ENCODE assay signal across 2 mouse cellular contexts in the genomic region with DNA sequence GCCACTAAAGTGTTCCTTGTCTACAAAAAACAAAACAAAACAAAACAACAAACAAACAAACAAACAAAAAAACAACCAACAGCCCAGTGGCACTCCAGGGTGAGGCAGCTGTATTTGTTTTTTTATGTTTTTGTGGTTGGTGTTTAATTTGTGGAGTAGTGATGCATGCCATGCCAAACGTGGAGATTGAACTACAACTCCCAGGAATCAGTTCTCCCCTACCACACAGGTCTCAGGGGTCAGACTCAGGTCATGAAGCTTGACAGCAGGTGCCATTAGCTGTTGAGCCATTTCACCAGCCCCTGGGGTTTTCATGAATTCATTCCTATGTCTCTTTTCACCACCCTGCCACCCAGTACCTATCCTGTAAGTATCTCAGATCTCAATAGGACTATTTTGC.
TF ChIP-seq lines count a peak whose summit lies in the region.

No protein-coding gene starts in this region.

TF ChIP-seq in CH12.LX, 34 proteins besides CTCF, POLR2A, EP300 and RAD21:
- TF ChIP-seq NELFE (IDR thresholded peaks at IDR 0.05; ENCODE audit: low read depth, low read length) (no peak), HCFC1 (IDR thresholded peaks at IDR 0.05; ENCODE audit: low read depth, low read length) (peak; percentile 53)

TF ChIP-seq in MEL, 35 proteins besides CTCF, POLR2A, EP300 and RAD21:
- TF ChIP-seq MYC (IDR thresholded peaks at IDR 0.05; ENCODE audit: low read depth, low read length) (no peak), HCFC1 (IDR thresholded peaks at IDR 0.05; ENCODE audit: low read depth, low read length) (peak; percentile 56; the same call in 1 of the 2 replicates)
